Mouse (Mus musculus) forebrain, postnatal 0 days (tissue): Measurements from ENCODE around the gene Spns1. TPM values are rescaled to one million over a fixed set of nuclear protein-coding genes. Genes with fewer than 3 reads are reported as not detected.
A peak's percentile ranks its signal among the peaks of the same experiment; 100 is the strongest.

Source experiments
- ATAC-seq: fragments of 200-750 bp; cut with Nextera tagmentation; 2 replicates; pipeline ENCODE4 v1.8.0; 2017; ENCODE audit warnings: mild to moderate bottlenecking, moderate library complexity
- DNase-seq: peaks from one replicate; pipeline ENCODE4 v3.0.0-alpha.2; 2015
- H3K27ac ChIP-seq: fragments of 300-500 bp; sonication (generic); 2 replicates; pipeline ENCODE4 v1.5.1; 2014; ENCODE audit warnings: low read depth, mild to moderate bottlenecking, antibody characterized with exemption, low read length, moderate library complexity, mixed read lengths
- H3K27me3 ChIP-seq: fragments of 300-500 bp; sonication (generic); 2 replicates; pipeline ENCODE4 v1.6.1; 2014; ENCODE audit warnings: mild to moderate bottlenecking, low read length, mixed read lengths; ENCODE audit not compliant: insufficient read depth
- H3K36me3 ChIP-seq: fragments of 300-500 bp; sonication (generic); 2 replicates; pipeline ENCODE4 v1.6.1; 2014; ENCODE audit warnings: mild to moderate bottlenecking, moderate library complexity; ENCODE audit not compliant: insufficient read depth
- H3K4me1 ChIP-seq: fragments of 300-500 bp; sonication (generic); 2 replicates; pipeline ENCODE4 v1.6.1; 2014; ENCODE audit warnings: antibody characterized with exemption; ENCODE audit not compliant: insufficient read depth
- H3K4me2 ChIP-seq: fragments of 300-500 bp; sonication (generic); 2 replicates; pipeline ENCODE4 v1.6.1; 2014; ENCODE audit warnings: low read depth, mild to moderate bottlenecking, moderate library complexity
- H3K4me3 ChIP-seq: fragments of 300-500 bp; sonication (generic); 2 replicates; pipeline ENCODE4 v1.5.1; 2014; ENCODE audit warnings: low read depth, low read length, mixed read lengths
- H3K9ac ChIP-seq: fragments of 300-500 bp; sonication (generic); 2 replicates; pipeline ENCODE4 v1.6.1; 2014; ENCODE audit warnings: mild to moderate bottlenecking
- H3K9me3 ChIP-seq: fragments of 300-500 bp; sonication (generic); 2 replicates; pipeline ENCODE4 v1.6.1; 2016; ENCODE audit warnings: low read length
- CTCF ChIP-seq: sonication (generic); IDR thresholded peaks from 2 replicates; pipeline ENCODE4 v1.5.1; 2016; ENCODE audit warnings: antibody characterized with exemption, control low read depth, low read depth
- WGBS: fragments of 180-500 bp; shearing (Covaris S2); extraction: QIAGEN DNeasy Blood & Tissue Kit; methylation state at CpG from one replicate; pipeline ENCODE4 v1.1.7; 2014; 5-methylcytosine and 5-hydroxymethylcytosine counted together
- polyA plus RNA-seq: library from polyadenylated mRNA; unstranded; fragments of >200 nt; fragmentation: Nextera tagmentation; extraction: Ambion mirVana; gene quantifications from 2 replicates; pipeline ENCODE4 v1.2.1, GENCODE M21; 2015
- total RNA-seq: library from RNA; depleted of rRNA; stranded (reverse); fragments of >200 nt; gene quantifications from 2 replicates; pipeline ENCODE4 v1.2.3, GENCODE M21; 2014; rRNA removed

Gene Spns1
- total RNA-seq (102 and 198 TPM in 2 replicates), polyA plus RNA-seq (71.3 and 78.4 TPM in 2 replicates)

DNA sequence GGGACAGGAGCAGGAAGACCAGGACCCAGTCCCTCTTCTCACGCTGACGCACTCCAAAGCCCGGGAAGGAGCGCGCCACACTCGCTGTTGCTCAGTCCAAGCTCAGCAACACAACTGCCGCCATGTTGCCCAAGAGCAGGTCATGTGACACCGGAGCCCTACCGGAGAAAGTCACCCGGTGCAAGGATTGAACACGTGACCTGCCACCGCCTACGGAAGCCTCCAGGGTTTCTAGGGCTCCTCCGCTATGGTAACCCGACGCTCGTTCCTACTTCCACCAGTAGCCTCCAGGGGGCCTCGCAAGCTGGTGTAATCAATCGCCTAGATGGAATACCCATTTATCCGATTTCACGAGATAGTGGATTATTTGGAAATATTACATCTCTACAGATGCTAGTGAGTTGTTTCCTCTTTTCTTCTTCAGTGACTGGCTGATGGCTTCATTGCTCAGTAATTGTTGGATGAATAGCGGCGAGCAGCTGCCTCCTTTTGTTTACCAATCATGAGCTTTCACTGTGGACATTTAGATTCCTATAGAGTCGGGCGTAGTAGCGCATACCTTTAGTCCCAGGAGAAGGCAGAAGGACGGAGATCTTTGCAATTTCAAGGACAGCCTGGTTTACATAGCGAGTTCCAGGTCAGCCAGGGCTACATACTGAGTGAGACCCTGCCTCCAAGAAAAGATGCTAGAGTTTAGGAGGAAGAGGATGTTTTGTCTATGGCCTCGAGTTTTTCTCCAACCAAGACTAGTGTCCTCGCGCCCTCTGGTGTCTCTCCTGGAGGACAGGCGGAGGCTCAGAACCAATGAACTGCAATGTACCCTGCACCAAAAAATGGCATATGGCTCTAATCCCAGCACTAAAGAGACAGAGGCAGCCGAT is at the start of gene Spns1:
Gene Spns1, minus strand, starts transcription at position 173 of the 881 bp plus-strand sequence.
- Histone ChIP-seq H3K9me3 (no peaks in the 10 kb centered on the region), H3K4me1 (peaks cover 7% of the 10 kb centered on the region; the same call in 1 of the 2 replicates), H3K4me3 (peak within 1 kb of the TSS; percentile 86), H3K36me3 (peaks cover 23% of the 10 kb centered on the region), H3K9ac (peak within 1 kb of the TSS; percentile 82), H3K4me2 (peak within 1 kb of the TSS; percentile 94), H3K27me3 (no peaks in the 10 kb centered on the region), H3K27ac (peak within 1 kb of the TSS; percentile 83)
- peak; percentile 93 for TF ChIP-seq CTCF
- peak; percentile 98 for ATAC-seq
- peak; percentile 99 for DNase-seq
- WGBS, result under 1% methylated on average over 33 of the region's 33 CpGs

DNA sequence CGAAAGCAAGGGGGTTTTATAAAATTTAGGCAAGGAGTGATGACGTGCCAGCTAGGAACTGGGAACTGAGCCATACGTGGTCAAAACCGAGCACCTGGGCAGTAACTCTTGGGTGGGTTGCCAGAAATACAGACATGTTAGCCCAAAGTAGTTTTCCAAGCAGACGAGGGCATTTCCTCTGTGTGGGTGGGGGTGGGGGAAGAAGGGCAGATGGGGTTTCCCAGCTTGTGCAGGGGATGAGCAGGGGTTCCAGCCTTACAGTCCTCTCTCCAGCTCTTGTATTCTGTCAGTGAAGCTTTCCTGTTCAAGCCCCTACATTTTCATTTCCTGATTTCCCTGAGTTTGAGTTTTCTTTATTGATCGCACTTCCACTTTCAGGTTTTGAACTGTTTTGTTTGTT is 46.9 kb upstream of the Spns1 start:
- no peak for TF ChIP-seq CTCF
- Histone ChIP-seq H3K9ac (no peak overlapping the region), H3K27ac (no peak overlapping the region), H3K9me3 (no peaks in the 10 kb centered on the region), H3K4me2 (no peak overlapping the region), H3K36me3 (no peaks in the 10 kb centered on the region), H3K27me3 (no peaks in the 10 kb centered on the region), H3K4me1 (0 out of 2 replicates have a peak, but pooled peaks cover 7% of the 10 kb centered on the region), H3K4me3 (no peak overlapping the region)
- ATAC-seq (no peak), DNase-seq (no peak)
- 88% methylated on average over 6 of the region's 6 CpGs for WGBS

DNA sequence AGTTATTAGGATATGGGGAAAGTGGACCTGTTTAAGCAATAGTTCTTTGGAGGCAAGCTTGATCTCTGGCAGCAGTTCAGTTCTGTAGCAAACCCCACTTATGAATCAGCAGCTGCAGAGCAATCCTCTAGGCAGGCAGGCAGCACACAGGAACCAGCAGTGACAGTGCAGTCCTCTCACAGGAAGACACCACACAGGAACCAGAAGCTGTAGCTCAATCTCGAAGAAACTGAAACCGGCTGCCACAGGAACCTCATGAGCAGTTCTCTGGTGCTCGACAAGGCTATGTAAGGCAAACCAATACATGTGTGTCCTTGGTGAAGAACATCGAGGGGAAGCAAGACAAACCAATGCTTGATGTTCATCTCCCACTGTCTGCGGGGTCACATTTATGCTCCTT is 44.5 kb upstream of the Spns1 start:
- Histone ChIP-seq H3K4me3 (no peak overlapping the region), H3K27me3 (no peaks in the 10 kb centered on the region), H3K9me3 (no peaks in the 10 kb centered on the region), H3K9ac (no peak overlapping the region), H3K36me3 (no peaks in the 10 kb centered on the region), H3K4me2 (no peak overlapping the region), H3K27ac (no peak overlapping the region), H3K4me1 (no peaks in the 10 kb centered on the region)
- no peak for TF ChIP-seq CTCF
- DNase-seq, result no peak
- 86% methylated on average over 5 of the region's 5 CpGs for WGBS
- ATAC-seq, result no peak

DNA sequence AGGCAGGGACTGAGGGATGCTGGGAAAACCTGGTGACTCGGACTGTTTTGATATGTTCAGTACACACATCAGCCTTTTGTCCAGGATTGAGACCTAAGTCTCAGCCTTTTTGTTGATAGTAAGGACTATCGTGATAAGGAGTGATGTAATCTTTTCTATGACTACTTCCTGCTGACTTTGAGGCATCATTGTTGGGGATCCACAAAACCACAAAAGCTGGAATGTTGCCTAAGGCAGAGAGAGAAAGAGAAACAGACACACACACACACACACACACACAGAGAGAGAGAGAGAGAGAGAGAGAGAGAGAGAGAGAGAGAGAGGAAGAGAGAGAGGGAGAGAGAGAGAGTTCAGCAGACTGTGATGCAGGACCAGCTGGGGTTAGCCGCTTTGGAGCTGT is 41.2 kb upstream of the Spns1 start:
- no peaks in the 10 kb centered on the region for H3K4me1 ChIP-seq
- no peak for TF ChIP-seq CTCF
- no peaks in the 10 kb centered on the region for H3K9me3 ChIP-seq
- DNase-seq (no peak), ATAC-seq (no peak)
- H3K27me3 ChIP-seq, result no peaks in the 10 kb centered on the region
- no peak overlapping the region for H3K27ac ChIP-seq
- H3K9ac ChIP-seq, result no peak overlapping the region
- H3K4me3 ChIP-seq, result no peak overlapping the region
- no peaks in the 10 kb centered on the region for H3K36me3 ChIP-seq
- no peak overlapping the region for H3K4me2 ChIP-seq
- WGBS, result 47% methylated on average over 3 of the region's 3 CpGs

DNA sequence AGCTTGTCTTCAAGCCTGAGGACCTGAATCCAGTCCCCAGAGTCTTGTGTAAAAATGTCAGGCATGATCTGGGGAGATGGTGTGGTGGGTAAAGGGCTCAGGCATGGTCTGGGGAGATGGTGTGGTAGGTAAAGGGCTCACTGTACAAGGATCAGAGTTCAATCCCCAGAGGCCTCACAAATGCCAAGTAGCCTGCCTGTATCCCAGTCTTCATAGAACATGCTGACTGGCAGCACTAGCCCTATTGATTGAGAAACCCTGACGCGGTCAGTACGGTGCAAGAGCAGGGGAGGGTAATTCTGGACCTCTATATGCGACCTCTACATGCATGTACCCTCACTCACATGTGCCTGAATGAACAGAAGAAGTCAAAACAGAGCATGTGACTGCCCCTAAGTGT is 40.4 kb upstream of the Spns1 start:
- no peak for DNase-seq
- no peaks in the 10 kb centered on the region for H3K4me1 ChIP-seq
- H3K9me3 ChIP-seq, result no peaks in the 10 kb centered on the region
- 74% methylated on average over 4 of the region's 4 CpGs for WGBS
- ATAC-seq, result no peak
- H3K36me3 ChIP-seq, result no peaks in the 10 kb centered on the region
- TF ChIP-seq CTCF, result no peak
- H3K4me3 ChIP-seq, result no peak overlapping the region
- no peaks in the 10 kb centered on the region for H3K27me3 ChIP-seq
- H3K4me2 ChIP-seq, result no peak overlapping the region
- no peak overlapping the region for H3K9ac ChIP-seq
- H3K27ac ChIP-seq, result no peak overlapping the region

DNA sequence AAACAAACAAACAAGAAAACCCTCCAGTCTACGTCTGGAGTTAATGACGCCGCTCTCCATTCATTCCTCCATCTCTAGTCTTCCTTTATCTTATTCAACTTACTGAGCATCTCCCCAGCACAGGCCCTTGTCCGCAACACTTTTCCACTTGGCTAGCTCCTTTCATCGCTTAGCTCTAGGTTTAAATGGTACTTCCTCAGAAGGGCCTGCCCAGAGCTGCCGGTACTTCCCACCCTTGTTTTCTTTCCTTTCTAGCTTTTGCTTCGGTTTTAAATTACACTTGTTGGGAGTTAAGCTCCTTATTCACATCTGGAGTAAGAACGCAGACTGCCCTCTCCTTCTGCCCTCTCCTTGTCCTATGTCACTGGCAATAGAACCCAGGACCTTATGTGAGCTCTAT is 39.8 kb upstream of the Spns1 start:
- TF ChIP-seq CTCF, result no peak
- Histone ChIP-seq H3K9me3 (no peaks in the 10 kb centered on the region), H3K27me3 (no peaks in the 10 kb centered on the region), H3K4me2 (no peak overlapping the region), H3K27ac (no peak overlapping the region), H3K9ac (no peak overlapping the region), H3K36me3 (no peaks in the 10 kb centered on the region), H3K4me3 (no peak overlapping the region), H3K4me1 (no peaks in the 10 kb centered on the region)
- DNase-seq, result no peak
- no peak for ATAC-seq
- 5% methylated on average over 8 of the region's 8 CpGs for WGBS

DNA sequence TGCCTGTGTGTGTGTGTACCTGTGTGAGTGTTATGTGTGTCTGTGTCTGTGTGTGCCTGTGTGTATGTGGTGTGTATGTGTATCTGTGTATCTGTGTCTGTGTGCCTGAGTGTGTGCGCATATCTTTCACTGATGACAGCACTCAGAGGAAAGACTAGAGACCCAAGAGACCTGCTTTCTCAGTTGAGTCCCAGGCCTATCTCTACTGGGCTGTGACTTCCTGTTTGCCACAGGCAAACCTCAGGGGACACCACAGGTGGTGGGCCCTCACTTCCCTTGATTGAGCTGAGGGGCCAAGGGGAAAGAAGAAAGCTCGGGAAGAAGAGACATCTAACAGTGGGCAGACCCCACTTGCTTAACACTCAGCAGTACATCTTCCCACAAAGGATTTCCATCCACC is 39.4 kb upstream of the Spns1 start:
- Histone ChIP-seq H3K27ac (no peak overlapping the region), H3K9ac (no peak overlapping the region), H3K4me2 (no peak overlapping the region), H3K4me3 (no peak overlapping the region), H3K4me1 (no peaks in the 10 kb centered on the region), H3K9me3 (no peaks in the 10 kb centered on the region), H3K36me3 (no peaks in the 10 kb centered on the region), H3K27me3 (no peaks in the 10 kb centered on the region)
- no peak for TF ChIP-seq CTCF
- ATAC-seq (no peak), DNase-seq (no peak)
- 43% methylated on average over 2 of the region's 2 CpGs for WGBS
